Mouse (Mus musculus) forelimb bud, embryonic 11.5 days (tissue): ENCODE results near the gene Dcaf6.
"Not testable (repeated sequence)": the region's sequence is repeated elsewhere in the genome, so short reads cannot be mapped to it uniquely, and the experiment has no call there.

ENCODE experiments used
- DNase-seq: peaks from one replicate; pipeline ENCODE4 v3.0.0-alpha.2; 2012; ENCODE audit warnings: low read depth, low spot score

The Dcaf6 gene

GRCm38 (mm10) chr1:165421357-165421915, 38.8 kb downstream of the Dcaf6 start:
- no peak for DNase-seq

DNA sequence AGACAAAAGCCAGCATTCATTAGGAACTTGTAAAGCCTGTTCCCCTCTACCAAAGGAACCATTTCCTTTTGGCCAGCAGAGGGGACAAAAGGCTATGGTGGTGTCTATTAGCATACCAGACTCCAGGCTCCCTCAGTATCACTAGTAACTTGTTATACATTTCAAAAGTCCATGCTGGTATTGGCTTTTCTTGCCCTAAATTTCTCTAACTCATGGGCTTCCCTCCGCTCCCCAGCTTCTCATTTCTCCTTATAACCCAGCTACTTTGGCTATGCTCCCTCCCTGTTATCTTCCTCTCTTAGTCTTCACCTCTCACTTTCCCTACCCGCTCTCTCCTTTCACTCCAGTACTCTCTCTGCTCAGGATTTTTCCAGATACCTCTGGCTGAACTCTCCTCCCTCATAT, 63.9 kb downstream of the Dcaf6 start:
- DNase-seq = no peak

- no peak for DNase-seq
These were observed 64.3 kb downstream of the Dcaf6 start for GRCm38 (mm10) chr1:165395940-165396339.

DNA sequence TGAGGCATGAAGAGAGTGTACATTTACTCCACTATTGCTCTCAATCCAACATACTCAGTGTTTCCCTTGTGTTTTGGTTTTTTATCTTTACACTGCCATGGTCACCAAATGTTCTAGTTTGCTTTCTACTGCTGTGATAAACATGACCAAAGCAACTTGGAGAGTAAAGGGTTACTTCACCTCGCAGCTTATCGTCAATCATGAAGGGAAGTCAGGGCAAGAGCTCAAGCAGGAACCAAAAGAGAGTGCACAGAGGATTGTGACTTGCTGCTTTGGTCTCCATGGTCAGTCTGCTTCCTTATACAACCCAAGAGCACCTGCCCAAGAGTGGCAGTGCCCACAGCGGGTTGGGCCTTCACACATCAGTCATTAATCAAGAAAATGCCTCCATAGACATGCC, 65.4 kb downstream of the Dcaf6 start:
- no peak for DNase-seq

DNA sequence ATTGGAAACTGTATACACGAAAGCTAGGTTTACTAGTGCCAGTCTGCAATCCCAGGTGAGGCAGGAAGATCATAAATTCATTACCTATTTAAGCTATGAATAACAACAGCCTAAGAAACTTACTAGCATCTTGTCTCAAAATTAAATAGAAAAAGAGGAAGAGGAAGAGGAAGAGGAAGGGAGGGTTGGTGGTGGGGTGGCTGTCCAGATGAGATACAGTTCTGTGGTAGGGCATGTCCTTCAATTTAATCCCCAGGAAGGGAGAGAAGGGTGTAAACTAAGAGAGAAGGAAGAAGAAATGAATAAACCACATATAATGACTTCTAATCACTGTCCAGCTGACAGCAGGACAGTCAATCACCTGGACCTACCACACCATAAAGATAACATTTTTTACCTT, 67.2 kb downstream of the Dcaf6 start:
- no peak for DNase-seq

DNA sequence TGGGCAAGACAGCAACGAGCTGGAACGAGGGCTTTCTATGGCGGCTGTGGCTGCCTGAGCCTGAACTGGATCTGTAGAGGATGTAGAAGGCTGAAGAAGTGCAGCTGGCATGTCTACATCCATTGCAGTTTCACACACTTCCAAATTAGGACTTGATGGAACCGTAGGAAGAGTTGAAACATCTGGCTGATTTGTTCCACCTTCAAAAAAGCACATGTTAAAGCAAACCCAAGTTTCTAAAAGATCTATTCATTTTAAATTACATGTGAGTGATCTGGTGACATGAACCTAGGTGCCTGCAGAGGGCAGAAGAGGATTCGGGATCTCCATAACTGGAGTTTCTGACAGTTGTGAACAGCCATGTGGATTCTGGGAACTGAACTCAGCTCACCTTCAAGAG, 71.6 kb downstream of the Dcaf6 start:
- DNase-seq = no peak

- DNase-seq = no peak
These were observed 73.8 kb downstream of the Dcaf6 start for GRCm38 (mm10) chr1:165386525-165386923.

GRCm38 (mm10) chr1:165385810-165386524, 74.3 kb downstream of the Dcaf6 start:
- no peak for DNase-seq

- no peak for DNase-seq
These were observed 86.4 kb downstream of the Dcaf6 start for GRCm38 (mm10) chr1:165373839-165374238.

- no peak for DNase-seq
These were observed 89.3 kb downstream of the Dcaf6 start for GRCm38 (mm10) chr1:165370990-165371389.

DNA sequence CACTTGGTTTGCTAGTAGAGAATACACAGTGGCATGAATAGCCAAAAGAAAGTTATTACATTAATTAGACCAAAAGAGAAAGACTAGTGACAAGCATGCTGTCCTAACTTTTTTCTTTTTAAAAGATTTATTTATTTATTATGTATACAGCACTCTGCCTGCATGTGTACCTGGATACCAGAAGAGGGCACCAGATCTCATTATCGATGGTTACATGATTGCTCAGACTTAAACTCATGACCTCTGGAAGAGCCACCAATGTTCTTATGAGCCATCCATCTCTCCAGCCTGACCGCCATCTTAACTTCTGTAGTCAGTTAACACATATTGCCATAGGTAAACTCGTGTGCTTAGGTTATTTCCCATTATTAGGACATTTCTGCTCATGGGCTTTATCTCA, 95.2 kb downstream of the Dcaf6 start:
- DNase-seq = no peak

DNA sequence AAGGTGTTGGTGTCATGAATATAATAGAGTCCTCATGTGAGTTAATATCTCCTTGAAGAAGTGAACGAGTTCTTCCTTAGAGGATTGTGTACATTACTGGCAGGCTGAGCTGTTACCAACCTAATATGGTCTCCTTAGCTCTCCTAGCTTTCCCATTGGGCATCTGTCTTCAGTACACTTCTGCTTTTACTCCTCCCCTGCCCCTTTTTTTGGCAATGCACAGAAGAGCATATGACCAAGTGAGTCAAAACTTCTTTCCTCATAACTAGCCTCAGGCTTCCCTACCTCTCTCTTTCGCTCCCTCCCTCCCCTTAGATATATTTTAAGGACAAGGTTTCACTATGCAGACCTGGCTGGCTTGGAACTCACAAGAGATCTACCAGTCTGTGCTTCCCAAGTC, 97.0 kb downstream of the Dcaf6 start:
- DNase-seq = no peak

DNA sequence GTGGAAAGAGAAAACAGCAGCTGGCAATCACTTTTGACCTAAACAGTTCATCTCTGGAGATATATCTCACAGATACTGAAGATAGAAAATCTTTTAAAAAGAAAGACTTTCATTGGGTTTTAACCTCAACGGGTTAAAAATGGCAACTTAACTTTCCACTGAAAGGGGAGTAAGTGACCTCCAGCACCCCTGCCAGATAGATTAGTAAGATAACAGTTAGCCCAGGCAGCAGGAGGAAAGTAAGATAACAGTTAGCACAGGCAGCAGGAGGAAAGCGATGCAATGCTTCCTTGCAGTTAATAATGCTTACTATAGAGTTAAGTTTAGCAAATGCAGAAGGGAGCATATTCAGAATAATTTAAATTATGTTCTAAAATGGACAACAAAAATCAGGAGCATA, 103.9 kb downstream of the Dcaf6 start:
- no peak for DNase-seq

- DNase-seq = no peak
These were observed 111.6 kb downstream of the Dcaf6 start for GRCm38 (mm10) chr1:165348627-165349026.

- DNase-seq = peak; percentile 35
These were observed 115.8 kb downstream of the Dcaf6 start for GRCm38 (mm10) chr1:165344453-165344852.

DNA sequence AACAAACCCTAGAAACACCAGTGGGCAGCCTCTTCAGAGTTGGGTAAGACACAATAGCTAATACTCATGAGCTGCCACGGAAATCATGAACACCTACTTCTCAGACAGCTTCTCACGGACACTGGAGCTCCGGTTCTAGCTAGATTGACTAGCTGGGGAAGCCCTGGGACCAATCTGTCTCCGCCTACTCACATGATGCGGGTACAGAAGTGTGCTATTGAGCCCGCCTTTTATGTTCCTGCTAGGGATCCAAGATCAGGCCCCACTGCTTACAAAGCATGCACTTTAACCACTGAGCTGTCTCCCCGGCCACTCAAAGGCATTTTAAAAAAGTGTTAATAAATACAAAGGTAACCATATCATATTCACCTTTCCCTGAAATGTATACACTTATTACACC, 118.1 kb downstream of the Dcaf6 start:
- DNase-seq = no peak

DNA sequence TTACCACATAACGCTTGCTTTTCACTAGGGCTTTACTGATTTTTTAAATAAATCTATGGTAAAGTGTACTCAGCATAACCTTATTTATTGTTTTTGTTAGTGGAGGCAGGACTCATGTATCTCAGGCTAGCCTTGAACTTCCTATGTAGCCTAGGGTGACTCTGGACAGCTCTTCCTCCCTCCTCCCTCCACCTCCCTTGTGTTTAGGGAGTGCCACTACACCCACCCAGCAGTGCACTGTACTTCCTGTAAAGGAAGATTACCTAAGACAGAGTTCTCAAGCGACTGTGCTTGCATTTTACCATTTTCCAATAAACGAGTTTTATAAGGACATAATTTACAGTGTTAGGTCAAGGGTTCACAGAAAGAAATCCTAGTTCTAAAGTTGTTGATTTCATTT, 127.5 kb downstream of the Dcaf6 start:
- no peak for DNase-seq

GRCm38 (mm10) chr1:165330859-165331258, 129.4 kb downstream of the Dcaf6 start:
- DNase-seq = no peak

- not testable (repeated sequence) for DNase-seq
These were observed 131.6 kb downstream of the Dcaf6 start for GRCm38 (mm10) chr1:165328384-165329289.

DNA sequence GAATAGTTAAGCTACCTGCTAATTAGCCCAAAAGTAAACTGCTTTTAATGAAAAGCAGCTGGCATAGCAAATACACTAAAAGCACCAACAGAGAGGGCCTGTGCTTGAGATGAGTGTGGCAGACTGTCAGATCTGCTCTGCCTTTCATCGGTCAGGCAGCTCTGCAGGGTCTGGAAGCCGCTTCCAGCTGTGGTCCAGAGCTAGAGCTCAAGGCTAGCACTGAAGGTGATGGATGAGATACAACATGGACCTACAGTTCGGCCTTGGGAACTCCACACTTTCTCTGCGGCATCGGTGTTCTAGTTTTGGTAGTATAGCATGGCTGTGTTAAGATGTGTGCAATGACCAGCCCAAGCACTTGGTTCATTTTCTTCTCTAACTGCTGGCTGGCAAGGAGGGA, 132.4 kb downstream of the Dcaf6 start:
- peak; percentile 57 for DNase-seq

GRCm38 (mm10) chr1:165327370-165327769, 132.9 kb downstream of the Dcaf6 start:
- DNase-seq = no peak

DNA sequence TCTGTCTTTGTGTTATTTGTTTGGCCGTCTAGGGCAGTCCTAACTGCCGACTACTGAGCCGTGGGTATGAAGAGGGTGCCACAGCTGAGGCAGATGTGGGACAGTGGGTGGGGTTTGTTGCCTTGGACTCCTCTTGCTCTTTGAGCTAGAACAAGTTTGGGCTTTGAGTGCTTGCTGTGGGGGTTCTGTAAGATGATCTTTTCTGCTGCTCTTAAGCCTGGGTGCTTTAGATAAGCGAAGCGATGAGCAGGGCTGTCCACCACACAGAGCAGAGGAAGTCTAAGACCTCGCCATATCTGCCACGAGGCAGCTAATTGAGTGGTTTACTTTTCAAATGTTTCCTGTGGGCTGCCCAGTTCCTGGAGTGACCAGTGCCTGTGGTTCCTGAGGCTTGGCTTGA, 137.3 kb downstream of the Dcaf6 start:
- no peak for DNase-seq

GRCm38 (mm10) chr1:165321891-165322290, 138.4 kb downstream of the Dcaf6 start:
- DNase-seq = no peak
